Mouse (Mus musculus): ENCODE measurements around the gene Cln3. TPM values are rescaled to one million over a fixed set of nuclear protein-coding genes. Genes with fewer than 3 reads are reported as not detected.
A peak's percentile ranks its signal among the peaks of the same experiment; 100 is the strongest.

Cln3 gene
- total and polyA plus RNA-seq, 3 experiments, result 20.5 to 61.9 TPM; not detected in 1

DNA sequence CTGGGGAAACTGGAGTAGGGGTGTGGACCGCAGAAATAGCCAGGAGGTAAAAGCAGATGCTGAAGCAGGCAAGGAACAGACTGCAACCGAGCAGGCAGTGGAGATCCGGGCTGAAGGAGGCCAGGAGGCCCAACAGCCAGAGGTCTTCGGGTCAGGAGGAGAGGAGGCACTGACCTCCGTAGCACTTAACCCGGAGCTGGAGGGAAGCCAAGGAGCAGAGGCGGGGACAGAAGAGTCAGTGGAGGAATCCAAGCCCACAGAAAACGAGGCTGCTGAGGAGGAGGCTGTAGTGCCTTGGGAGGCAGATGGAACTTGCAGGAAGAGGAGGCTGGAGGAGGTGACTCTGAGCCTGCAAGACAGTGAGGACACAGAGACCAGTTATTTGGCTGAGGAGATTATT lies 1.2 kb upstream of the Cln3 start:
- TF ChIP-seq TCF12 (IDR thresholded peaks at IDR 0.05; ENCODE audit: low read depth, low read length) (no peak), RAD21 (IDR thresholded peaks at IDR 0.05; ENCODE audit: low read depth, low read length) (no peak), TAL1 (IDR thresholded peaks at IDR 0.05; ENCODE audit: low read length) (no peak), CTCF (IDR thresholded peaks at IDR 0.05 in 2 of 3, conservative IDR thresholded peaks at IDR 0.05 in 1 of 3; ENCODE audit: control insufficient read depth in 1 of 3, insufficient read depth in 1 of 3, low read depth in 2 of 3, low read length in 3 of 3, poor library complexity in 1 of 3, severe bottlenecking in 1 of 3) (no peak)
- H3K9ac ChIP-seq (ENCODE audit: control insufficient read depth, low read depth, low read length, poor library complexity, severe bottlenecking), result no peak overlapping the region
- H3K27me3 ChIP-seq (ENCODE audit: control insufficient read depth in 1 of 2, insufficient read depth in 2 of 2, low read length in 2 of 2), result no peaks in the 10 kb centered on the region
- peaks cover 3% of the 10 kb centered on the region; the same call in 1 of the 2 replicates for H3K79me2 ChIP-seq (ENCODE audit: control insufficient read depth, insufficient read depth, low read length, poor library complexity)
- no peak for DNase-seq (ENCODE audit: low read depth, low spot score)
- H3K4me3 ChIP-seq (ENCODE audit: control insufficient read depth in 1 of 2, insufficient read depth in 1 of 2, low read depth in 2 of 2, low read length in 2 of 2), result no peak overlapping the region
- H3K9me3 ChIP-seq (replicated peaks; ENCODE audit: insufficient read depth, low read length), result no peaks in the 10 kb centered on the region
- H3K27ac ChIP-seq (ENCODE audit: control insufficient read depth, low read depth, low read length), result no peak overlapping the region
- peaks cover 0 to 14% of the 10 kb centered on the region in 2 experiments; a peak in 2 of 4 replicates for H3K36me3 ChIP-seq (ENCODE audit: control insufficient read depth in 1 of 2, insufficient read depth in 2 of 2, low read length in 2 of 2)
- H3K4me1 ChIP-seq (ENCODE audit: control insufficient read depth in 1 of 2, insufficient read depth in 2 of 2, low read length in 2 of 2), result peaks cover 5 to 28% of the 10 kb centered on the region in 2 experiments

DNA sequence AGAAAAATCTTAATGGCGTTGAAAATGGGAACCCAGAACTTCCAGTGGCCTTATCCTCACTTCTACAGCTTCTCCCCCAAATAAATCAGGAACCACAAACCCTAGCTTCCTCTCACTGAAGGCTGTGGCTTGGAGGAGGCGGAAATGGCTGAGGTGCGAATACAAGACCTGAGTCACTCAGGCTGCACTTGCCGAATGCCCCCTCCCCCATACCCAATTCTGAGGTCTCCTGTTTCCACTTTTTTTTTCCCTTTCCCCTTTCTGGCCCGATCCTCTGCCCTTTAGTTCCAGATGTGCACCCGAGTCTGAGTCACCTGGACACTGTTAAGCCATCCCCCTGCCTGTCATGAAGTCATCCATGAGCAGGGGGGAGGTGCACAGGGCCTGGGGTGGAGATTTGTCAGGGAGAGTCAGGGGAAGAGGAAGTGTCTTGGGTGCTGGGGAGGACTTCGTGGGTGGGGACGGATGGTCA lies 1.1 kb downstream of the Cln3 start, which contains the start of gene Apobr:
Gene Apobr, plus strand, starts transcription at position 437 of the 472 bp plus-strand sequence.
- no peaks in the 10 kb centered on the region for H3K27me3 ChIP-seq (ENCODE audit: control insufficient read depth in 1 of 2, insufficient read depth in 2 of 2, low read length in 2 of 2)
- H3K27ac ChIP-seq (ENCODE audit: control insufficient read depth, low read depth, low read length), result peak within 1 kb of the TSS; percentile 95
- H3K9me3 ChIP-seq (replicated peaks; ENCODE audit: insufficient read depth, low read length), result no peaks in the 10 kb centered on the region
- TF ChIP-seq TAL1 (IDR thresholded peaks at IDR 0.05; ENCODE audit: low read length) (peak; percentile 35), POLR2AphosphoS5 (IDR thresholded peaks at IDR 0.05; ENCODE audit: borderline replicate concordance, low read depth, low read length) (no peak), TBP (IDR thresholded peaks at IDR 0.05; ENCODE audit: low read depth, low read length) (peak; percentile 50; the same call in 1 of the 2 replicates), BHLHE40 (IDR thresholded peaks at IDR 0.05; ENCODE audit: borderline replicate concordance, low read depth, low read length) (0 out of 2 replicates have a peak, but pooled peaks have one; percentile 35), MAFK (IDR thresholded peaks at IDR 0.05; ENCODE audit: borderline replicate concordance, low read depth, low read length) (no peak), MAZ (IDR thresholded peaks at IDR 0.05; ENCODE audit: low read depth, low read length) (no peak), EP300 (IDR thresholded peaks at IDR 0.05; ENCODE audit: low read depth in 1 of 2, low read length in 2 of 2) (peak in 1 of 2 experiments; percentile 36; a peak in 3 of 4 replicates), ZKSCAN1 (IDR thresholded peaks at IDR 0.05; ENCODE audit: low read depth, low read length) (no peak), ETS1 (IDR thresholded peaks at IDR 0.05; ENCODE audit: low read depth, low read length) (peak; percentile 32; the same call in 1 of the 2 replicates), KAT2A (conservative IDR thresholded peaks at IDR 0.05; ENCODE audit: low read depth, low read length) (no peak), RAD21 (IDR thresholded peaks at IDR 0.05; ENCODE audit: low read depth, low read length) (no peak), MYC (IDR thresholded peaks at IDR 0.05; ENCODE audit: low read depth, low read length) (no peak), ZNF384 (IDR thresholded peaks at IDR 0.05; ENCODE audit: low read depth, low read length) (no peak), POLR2A (IDR thresholded peaks at IDR 0.05; ENCODE audit: control insufficient read depth in 1 of 2, insufficient read depth in 1 of 2, low read depth in 1 of 2, low read length in 2 of 2, poor library complexity in 1 of 2) (peak in 1 of 2 experiments; percentile 51; a peak in 3 of 4 replicates), MAX (IDR thresholded peaks at IDR 0.05; ENCODE audit: low read length) (no peak), MEF2A (IDR thresholded peaks at IDR 0.05; ENCODE audit: extremely low read depth, insufficient replicate concordance, low read depth, low read length, poor library complexity, severe bottlenecking) (no peak), RCOR1 (IDR thresholded peaks at IDR 0.05; ENCODE audit: low read depth, low read length) (peak; percentile 77), TCF12 (IDR thresholded peaks at IDR 0.05; ENCODE audit: low read depth, low read length) (0 out of 2 replicates have a peak, but pooled peaks have one; percentile 6), HCFC1 (IDR thresholded peaks at IDR 0.05; ENCODE audit: low read depth, low read length) (peak; percentile 37; the same call in 1 of the 2 replicates), E2F4 (IDR thresholded peaks at IDR 0.05; ENCODE audit: borderline replicate concordance, low read depth, low read length) (no peak), NRF1 (IDR thresholded peaks at IDR 0.05; ENCODE audit: insufficient read depth, low read depth, low read length, poor library complexity, severe bottlenecking) (no peak), ELF1 (IDR thresholded peaks at IDR 0.05; ENCODE audit: low read depth, low read length) (no peak; the same call in 1 of the 2 replicates), SIN3A (IDR thresholded peaks at IDR 0.05; ENCODE audit: low read length) (peak; percentile 36; the same call in 1 of the 2 replicates), ZMIZ1 (IDR thresholded peaks at IDR 0.05; ENCODE audit: low read depth, low read length) (no peak), JUND (IDR thresholded peaks at IDR 0.05; ENCODE audit: low read depth, low read length) (no peak)
- H3K4me1 ChIP-seq (ENCODE audit: control insufficient read depth in 1 of 2, insufficient read depth in 2 of 2, low read length in 2 of 2), result peaks cover 7 to 34% of the 10 kb centered on the region in 2 experiments
- H3K79me2 ChIP-seq (ENCODE audit: control insufficient read depth, insufficient read depth, low read length, poor library complexity), result peaks cover 3% of the 10 kb centered on the region; the same call in 1 of the 2 replicates
- peak; percentile 78 for DNase-seq (ENCODE audit: low read depth, low spot score)
- H3K9ac ChIP-seq (ENCODE audit: control insufficient read depth, low read depth, low read length, poor library complexity, severe bottlenecking), result peak within 1 kb of the TSS; percentile 85
- peaks cover 0 to 20% of the 10 kb centered on the region in 2 experiments; a peak in 2 of 4 replicates for H3K36me3 ChIP-seq (ENCODE audit: control insufficient read depth in 1 of 2, insufficient read depth in 2 of 2, low read length in 2 of 2)
- H3K4me3 ChIP-seq (ENCODE audit: control insufficient read depth in 1 of 2, insufficient read depth in 1 of 2, low read depth in 2 of 2, low read length in 2 of 2), result peak within 1 kb of the TSS; percentile 48 to 82

Measured in MEL (cell line).